Mouse (Mus musculus): Measurements from ENCODE around the gene Mettl14. TPM values are rescaled to one million over a fixed set of nuclear protein-coding genes. Genes with fewer than 3 reads are reported as not detected.
"Not testable (repeated sequence)": the region's sequence is repeated elsewhere in the genome, so short reads cannot be mapped to it uniquely, and the experiment has no call there.

Mettl14 gene
- polyA plus RNA-seq (2012; ENCODE audit: insufficient read depth, insufficient read length, missing spikeins): 7.0 and 8.7 TPM in 2 replicates

GRCm38 (mm10) chr3:123385486-123386156, at the start of gene Mettl14:
TSS of gene Mettl14 (minus strand) at chr3:123386108.
- H3K4me3 ChIP-seq (ENCODE audit: insufficient read depth, low read depth, low read length): peak within 1 kb of the TSS; percentile 88
- peak within 1 kb of the TSS; percentile 94 for H3K27ac ChIP-seq (replicated peaks; ENCODE audit: low read depth, low read length)
- H3K4me1 ChIP-seq (ENCODE audit: control insufficient read depth, insufficient read depth, insufficient read length, low read length): no peaks in the 10 kb centered on the region

- no peak overlapping the region for H3K4me3 ChIP-seq (ENCODE audit: insufficient read depth, low read depth, low read length)
- H3K27ac ChIP-seq (replicated peaks; ENCODE audit: low read depth, low read length): no peak overlapping the region
- H3K4me1 ChIP-seq (ENCODE audit: control insufficient read depth, insufficient read depth, insufficient read length, low read length): no peaks in the 10 kb centered on the region
Measured at GRCm38 (mm10) chr3:123433362-123433761, 47.5 kb upstream of the Mettl14 start.

- Histone ChIP-seq H3K4me3 (ENCODE audit: insufficient read depth, low read depth, low read length) (no peak overlapping the region), H3K4me1 (ENCODE audit: control insufficient read depth, insufficient read depth, insufficient read length, low read length) (no peaks in the 10 kb centered on the region), H3K27ac (replicated peaks; ENCODE audit: low read depth, low read length) (no peak overlapping the region)
Measured at GRCm38 (mm10) chr3:123431951-123432674, 46.2 kb upstream of the Mettl14 start.

- no peak overlapping the region for H3K4me3 ChIP-seq (ENCODE audit: insufficient read depth, low read depth, low read length)
- H3K4me1 ChIP-seq (ENCODE audit: control insufficient read depth, insufficient read depth, insufficient read length, low read length): no peaks in the 10 kb centered on the region
- H3K27ac ChIP-seq (replicated peaks; ENCODE audit: low read depth, low read length): no peak overlapping the region
Measured at GRCm38 (mm10) chr3:123429597-123430458, 43.9 kb upstream of the Mettl14 start.

- Histone ChIP-seq H3K27ac (replicated peaks; ENCODE audit: low read depth, low read length) (no peak overlapping the region), H3K4me1 (ENCODE audit: control insufficient read depth, insufficient read depth, insufficient read length, low read length) (no peaks in the 10 kb centered on the region), H3K4me3 (ENCODE audit: insufficient read depth, low read depth, low read length) (no peak overlapping the region)
Measured at GRCm38 (mm10) chr3:123428005-123428404, 42.1 kb upstream of the Mettl14 start.

- H3K27ac ChIP-seq (replicated peaks; ENCODE audit: low read depth, low read length): no peak overlapping the region
- H3K4me1 ChIP-seq (ENCODE audit: control insufficient read depth, insufficient read depth, insufficient read length, low read length): no peaks in the 10 kb centered on the region
- H3K4me3 ChIP-seq (ENCODE audit: insufficient read depth, low read depth, low read length): no peak overlapping the region
Measured at GRCm38 (mm10) chr3:123425647-123426046, 39.7 kb upstream of the Mettl14 start.

GRCm38 (mm10) chr3:123413173-123413572, 27.3 kb upstream of the Mettl14 start:
- no peak overlapping the region for H3K4me3 ChIP-seq (ENCODE audit: insufficient read depth, low read depth, low read length)
- H3K4me1 ChIP-seq (ENCODE audit: control insufficient read depth, insufficient read depth, insufficient read length, low read length): no peaks in the 10 kb centered on the region
- H3K27ac ChIP-seq (replicated peaks; ENCODE audit: low read depth, low read length): no peak overlapping the region

GRCm38 (mm10) chr3:123411821-123412578, 26.1 kb upstream of the Mettl14 start:
- H3K27ac ChIP-seq (replicated peaks; ENCODE audit: low read depth, low read length): no peak overlapping the region

GRCm38 (mm10) chr3:123404945-123405344, 19.0 kb upstream of the Mettl14 start:
- H3K4me1 ChIP-seq (ENCODE audit: control insufficient read depth, insufficient read depth, insufficient read length, low read length): no peaks in the 10 kb centered on the region
- no peak overlapping the region for H3K4me3 ChIP-seq (ENCODE audit: insufficient read depth, low read depth, low read length)
- H3K27ac ChIP-seq (replicated peaks; ENCODE audit: low read depth, low read length): no peak overlapping the region

More at GRCm38 (mm10) chr3:123411821-123412578, 26.1 kb upstream of the Mettl14 start:
- H3K4me1 ChIP-seq (ENCODE audit: control insufficient read depth, insufficient read depth, insufficient read length, low read length): no peaks in the 10 kb centered on the region
- no peak overlapping the region for H3K4me3 ChIP-seq (ENCODE audit: insufficient read depth, low read depth, low read length)

- Histone ChIP-seq H3K4me1 (ENCODE audit: control insufficient read depth, insufficient read depth, insufficient read length, low read length) (no peaks in the 10 kb centered on the region), H3K4me3 (ENCODE audit: insufficient read depth, low read depth, low read length) (no peak overlapping the region), H3K27ac (replicated peaks; ENCODE audit: low read depth, low read length) (no peak overlapping the region)
Measured at GRCm38 (mm10) chr3:123397562-123398481, 11.9 kb upstream of the Mettl14 start.

GRCm38 (mm10) chr3:123395611-123396010, 9.7 kb upstream of the Mettl14 start:
- no peak overlapping the region for H3K27ac ChIP-seq (replicated peaks; ENCODE audit: low read depth, low read length)
- H3K4me1 ChIP-seq (ENCODE audit: control insufficient read depth, insufficient read depth, insufficient read length, low read length): no peaks in the 10 kb centered on the region
- H3K4me3 ChIP-seq (ENCODE audit: insufficient read depth, low read depth, low read length): no peak overlapping the region

- no peak overlapping the region for H3K27ac ChIP-seq (replicated peaks; ENCODE audit: low read depth, low read length)
- H3K4me1 ChIP-seq (ENCODE audit: control insufficient read depth, insufficient read depth, insufficient read length, low read length): no peaks in the 10 kb centered on the region
- no peak overlapping the region for H3K4me3 ChIP-seq (ENCODE audit: insufficient read depth, low read depth, low read length)
Measured at GRCm38 (mm10) chr3:123391180-123391579, 5.3 kb upstream of the Mettl14 start.

- Histone ChIP-seq H3K4me3 (ENCODE audit: insufficient read depth, low read depth, low read length) (peak overlapping the region; percentile 70), H3K27ac (replicated peaks; ENCODE audit: low read depth, low read length) (peak overlapping the region; percentile 61)
- not testable (repeated sequence) for H3K4me1 ChIP-seq (ENCODE audit: control insufficient read depth, insufficient read depth, insufficient read length, low read length)
Measured at GRCm38 (mm10) chr3:123386157-123386780, 361 bp upstream of the Mettl14 start.

Data from brown adipose tissue, adult 24 weeks (tissue).